Mouse (Mus musculus) embryonic facial prominence, embryonic 11.5 days (tissue): ENCODE results near the gene Atf6b. TPM values are rescaled to one million over a fixed set of nuclear protein-coding genes. Genes with fewer than 3 reads are reported as not detected.
A peak's percentile ranks its signal among the peaks of the same experiment; 100 is the strongest.

Source experiments
- ATAC-seq: fragments of 200-750 bp; cut with Nextera tagmentation; replicated peaks from 2 replicates; pipeline ENCODE4 v1.8.0; 2017; ENCODE audit warnings: low read depth; ENCODE audit not compliant: insufficient number of reproducible peaks, low FRiP score, low TSS enrichment
- DNase-seq: peaks from one replicate; pipeline ENCODE4 v3.0.0-alpha.2; 2015; ENCODE audit warnings: low spot score
- H3K27ac ChIP-seq: fragments of 300-500 bp; sonication (generic); replicated peaks from 2 replicates; pipeline ENCODE4 v1.5.1; 2014; ENCODE audit warnings: mild to moderate bottlenecking, low read depth, low read length, control low read depth
- H3K27me3 ChIP-seq: fragments of 300-500 bp; sonication (generic); 2 replicates; pipeline ENCODE4 v1.6.1; 2014; ENCODE audit warnings: mild to moderate bottlenecking, low read length, moderate library complexity, mixed read lengths; ENCODE audit not compliant: control insufficient read depth, insufficient read depth
- H3K36me3 ChIP-seq: fragments of 300-500 bp; sonication (generic); replicated peaks from 2 replicates; pipeline ENCODE4 v1.6.1; 2014; ENCODE audit warnings: low read depth, mild to moderate bottlenecking, low read length, moderate library complexity, mixed read lengths; ENCODE audit not compliant: control insufficient read depth, insufficient read depth
- H3K4me1 ChIP-seq: fragments of 300-500 bp; sonication (generic); 2 replicates; pipeline ENCODE4 v1.6.1; 2014; ENCODE audit warnings: low read length, mixed read lengths; ENCODE audit not compliant: control insufficient read depth, insufficient read depth
- H3K4me2 ChIP-seq: fragments of 300-500 bp; sonication (generic); 2 replicates; pipeline ENCODE4 v1.6.1; 2014; ENCODE audit warnings: low read depth, mild to moderate bottlenecking, control low read depth, low read length, moderate library complexity
- H3K4me3 ChIP-seq: fragments of 300-500 bp; sonication (generic); 2 replicates; pipeline ENCODE4 v1.5.1; 2014; ENCODE audit warnings: low read depth, low read length, control low read depth
- H3K9ac ChIP-seq: fragments of 300-500 bp; sonication (generic); replicated peaks from 2 replicates; pipeline ENCODE4 v1.6.1; 2014; ENCODE audit warnings: mild to moderate bottlenecking, control low read depth, low read length
- H3K9me3 ChIP-seq: fragments of 300-500 bp; sonication (generic); replicated peaks from 2 replicates; pipeline ENCODE4 v1.6.1; 2016; ENCODE audit warnings: mild to moderate bottlenecking, low read length, inconsistent platforms, mixed read lengths; ENCODE audit not compliant: control insufficient read depth
- WGBS: fragments of 180-500 bp; shearing (Covaris S2); extraction: QIAGEN DNeasy Blood & Tissue Kit; methylation state at CpG from one replicate; pipeline ENCODE4 v1.1.7; 2014; 5-methylcytosine and 5-hydroxymethylcytosine counted together
- polyA plus RNA-seq: library from polyadenylated mRNA; unstranded; fragments of >200 nt; fragmentation: Nextera tagmentation; extraction: Ambion mirVana; gene quantifications from 2 replicates; pipeline ENCODE4 v1.2.1, GENCODE M21; 2014

The Atf6b gene
- polyA plus RNA-seq, 1 experiment from 2014 or later = 55.8 TPM

- peaks cover 42% of the 10 kb centered on the region for H3K27me3 ChIP-seq
- whole genome bisulfite sequencing = 59% methylated on average over 7 of the region's 7 CpGs
- DNase-seq (no peak), ATAC-seq (no peak)
- no peak within 1 kb of the TSS for H3K27ac ChIP-seq
- peaks cover 9% of the 10 kb centered on the region for H3K4me1 ChIP-seq
- H3K9ac ChIP-seq = peak within 1 kb of the TSS; percentile 18; the same call in 1 of the 2 replicates
- H3K4me2 ChIP-seq = peak within 1 kb of the TSS; percentile 65
- H3K36me3 ChIP-seq = no peaks in the 10 kb centered on the region
- H3K9me3 ChIP-seq = no peaks in the 10 kb centered on the region
- peak within 1 kb of the TSS; percentile 29 for H3K4me3 ChIP-seq
Measured at GRCm38 (mm10) chr17:34670235-34670634, 23.3 kb downstream of the Atf6b start, which contains the start of gene Tnxb. Gene Tnxb, plus strand, starts transcription at chr17:34670535.

GRCm38 (mm10) chr17:34671151-34672066 is 24.5 kb downstream of the Atf6b start:
- Histone ChIP-seq H3K27me3 (peaks cover 42% of the 10 kb centered on the region), H3K9me3 (no peaks in the 10 kb centered on the region), H3K36me3 (no peaks in the 10 kb centered on the region), H3K4me3 (peak overlapping the region; percentile 29), H3K4me1 (peaks cover 9% of the 10 kb centered on the region), H3K27ac (no peak overlapping the region), H3K9ac (peak overlapping the region; percentile 18; the same call in 1 of the 2 replicates), H3K4me2 (peak overlapping the region; percentile 65)
- peak; percentile 39; the same call in 1 of the 2 replicates for ATAC-seq
- WGBS = 9% methylated on average over 93 of the region's 93 CpGs
- peak; percentile 26 for DNase-seq

GRCm38 (mm10) chr17:34672246-34672792 is 25.4 kb downstream of the Atf6b start:
- peaks cover 42% of the 10 kb centered on the region for H3K27me3 ChIP-seq
- ATAC-seq = no peak

GRCm38 (mm10) chr17:34673139-34673538 is 26.2 kb downstream of the Atf6b start:
- ATAC-seq = no peak
- Histone ChIP-seq H3K27ac (no peak overlapping the region), H3K4me3 (no peak overlapping the region), H3K9me3 (no peaks in the 10 kb centered on the region), H3K4me1 (peaks cover 9% of the 10 kb centered on the region), H3K36me3 (no peaks in the 10 kb centered on the region), H3K4me2 (no peak overlapping the region), H3K27me3 (peaks cover 42% of the 10 kb centered on the region), H3K9ac (no peak overlapping the region)
- no peak for DNase-seq
- 87% methylated on average over 7 of the region's 7 CpGs for WGBS

More at GRCm38 (mm10) chr17:34672246-34672792, 25.4 kb downstream of the Atf6b start:
- H3K4me2 ChIP-seq = peak overlapping the region; percentile 65
- WGBS = 29% methylated on average over 49 of the region's 49 CpGs
- H3K36me3 ChIP-seq = no peaks in the 10 kb centered on the region
- H3K4me3 ChIP-seq = peak overlapping the region; percentile 29; the same call in 1 of the 2 replicates
- no peaks in the 10 kb centered on the region for H3K9me3 ChIP-seq
- H3K27ac ChIP-seq = no peak overlapping the region
- no peak overlapping the region for H3K9ac ChIP-seq
- peaks cover 9% of the 10 kb centered on the region for H3K4me1 ChIP-seq
- no peak for DNase-seq

- DNase-seq (no peak), ATAC-seq (no peak)
Measured at GRCm38 (mm10) chr17:34674524-34675204, 27.7 kb downstream of the Atf6b start.

GRCm38 (mm10) chr17:34675205-34676092 is 28.5 kb downstream of the Atf6b start:
- Histone ChIP-seq H3K4me3 (no peak overlapping the region), H3K27me3 (peaks cover 34% of the 10 kb centered on the region), H3K4me1 (peaks cover 9% of the 10 kb centered on the region), H3K9me3 (no peaks in the 10 kb centered on the region), H3K4me2 (no peak overlapping the region), H3K36me3 (no peaks in the 10 kb centered on the region), H3K9ac (no peak overlapping the region), H3K27ac (no peak overlapping the region)
- no peak for DNase-seq
- no peak for ATAC-seq
- WGBS = 76% methylated on average over 13 of the region's 13 CpGs

More at GRCm38 (mm10) chr17:34674524-34675204, 27.7 kb downstream of the Atf6b start:
- H3K4me1 ChIP-seq = peaks cover 9% of the 10 kb centered on the region
- no peak overlapping the region for H3K9ac ChIP-seq
- no peak overlapping the region for H3K27ac ChIP-seq
- WGBS = 66% methylated on average over 11 of the region's 11 CpGs
- H3K4me3 ChIP-seq = no peak overlapping the region
- peaks cover 42% of the 10 kb centered on the region for H3K27me3 ChIP-seq
- no peaks in the 10 kb centered on the region for H3K36me3 ChIP-seq
- H3K4me2 ChIP-seq = no peak overlapping the region
- H3K9me3 ChIP-seq = no peaks in the 10 kb centered on the region

GRCm38 (mm10) chr17:34676093-34676460 is 29.1 kb downstream of the Atf6b start:
- WGBS = 82% methylated on average over 6 of the region's 6 CpGs
- H3K27me3 ChIP-seq = peaks cover 28% of the 10 kb centered on the region

More at GRCm38 (mm10) chr17:34676093-34676460, 29.1 kb downstream of the Atf6b start:
- H3K4me3 ChIP-seq = no peak overlapping the region
- no peaks in the 10 kb centered on the region for H3K9me3 ChIP-seq
- H3K9ac ChIP-seq = no peak overlapping the region
- no peaks in the 10 kb centered on the region for H3K36me3 ChIP-seq
- no peak overlapping the region for H3K27ac ChIP-seq
- no peak overlapping the region for H3K4me2 ChIP-seq
- H3K4me1 ChIP-seq = peaks cover 7% of the 10 kb centered on the region
- DNase-seq (no peak), ATAC-seq (no peak)
